Mouse (Mus musculus) heart, adult 2 months (tissue): ENCODE results near the gene Phf24.

Source experiments
- EP300 ChIP-seq: fragments of 200-500 bp; IDR thresholded peaks from 2 replicates; pipeline ENCODE4 v1.6.1; 2011; ENCODE audit warnings: low read depth, low read length, control low read depth; ENCODE audit not compliant: insufficient read depth
- POLR2A ChIP-seq: fragments of 200-500 bp; IDR thresholded peaks from 2 replicates; pipeline ENCODE4 v1.6.1; 2011; ENCODE audit warnings: mild to moderate bottlenecking, low read depth, low read length, control low read depth; ENCODE audit not compliant: insufficient read depth

DNA sequence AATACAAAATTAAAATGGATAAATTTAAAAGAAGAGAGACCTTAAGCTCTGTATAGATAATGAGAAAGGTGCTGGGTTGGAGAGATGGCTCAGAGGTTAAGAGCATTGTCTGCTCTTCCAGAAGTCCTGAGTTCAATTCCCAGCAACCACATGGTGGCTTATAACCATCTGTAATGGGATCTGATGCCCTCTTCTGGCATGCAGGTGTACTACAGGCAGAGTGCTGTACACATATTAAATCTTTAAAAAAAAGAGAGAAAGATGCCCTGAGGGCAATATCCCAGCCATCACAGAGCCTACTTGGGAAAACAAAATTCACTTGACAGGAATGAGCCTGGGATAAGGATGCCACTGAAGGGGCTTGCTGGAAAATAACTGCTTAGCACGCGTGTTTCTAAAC, 47.0 kb downstream of the Phf24 start:
- no peak for TF ChIP-seq EP300
- no peak for TF ChIP-seq POLR2A
